Mouse (Mus musculus) thymus, adult 2 months (tissue): ENCODE results near the gene Spsb2.

ENCODE experiments used
- CTCF ChIP-seq: fragments of 200-500 bp; IDR thresholded peaks from 2 replicates; pipeline ENCODE4 v1.5.1; 2012; ENCODE audit warnings: mild to moderate bottlenecking, control low read depth, low read length, moderate library complexity, borderline replicate concordance; ENCODE audit not compliant: control insufficient read depth, poor library complexity, insufficient read depth; ENCODE audit errors: extremely low read depth
- POLR2A ChIP-seq: fragments of 200-500 bp; IDR thresholded peaks from 2 replicates; pipeline ENCODE4 v1.6.1; 2012; ENCODE audit warnings: mild to moderate bottlenecking, low read length, control low read depth, moderate library complexity; ENCODE audit not compliant: control insufficient read depth, poor library complexity, insufficient read depth; ENCODE audit errors: extremely low read depth

- TF ChIP-seq CTCF = no peak
- no peak for TF ChIP-seq POLR2A
Measured at GRCm38 (mm10) chr6:124790121-124790520, 18.3 kb upstream of the Spsb2 start.
